Mouse (Mus musculus): ENCODE results near the gene Gfra1.

Gfra1 gene

DNA sequence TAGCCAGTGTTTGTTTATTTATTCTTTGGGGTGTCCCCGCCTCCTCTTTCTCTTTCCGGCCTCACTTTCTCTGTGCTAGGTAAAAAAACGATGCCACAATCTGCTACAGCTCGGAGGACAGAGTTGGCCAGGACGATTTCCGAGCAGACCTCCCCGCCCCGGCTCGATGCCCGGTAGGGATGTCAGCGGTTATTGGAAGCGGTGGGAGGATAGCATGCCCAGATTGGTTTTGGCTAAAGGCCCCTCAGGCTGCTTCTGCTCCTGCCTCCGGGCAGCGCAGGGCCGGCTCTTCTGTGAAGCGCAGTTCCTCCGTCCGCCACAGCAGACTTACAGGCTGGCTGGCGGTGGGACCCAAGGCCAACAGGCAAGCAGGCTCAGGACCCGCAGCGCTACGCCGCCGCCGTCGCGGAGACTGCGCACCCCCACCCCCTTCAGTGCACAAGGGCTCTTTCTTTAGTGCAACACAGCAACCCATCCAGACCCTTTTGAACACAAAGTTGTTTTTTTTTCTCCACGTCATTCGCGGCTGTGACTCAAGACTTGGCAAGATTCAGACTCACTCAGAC is at the start of gene Gfra1:
Gene Gfra1 (minus strand): TSS at position 414 of the 566 bp plus-strand sequence.
- peak in 1 of 2 experiments; percentile 21 for DNase-seq (ENCODE audit: low spot score in 2 of 2)

DNA sequence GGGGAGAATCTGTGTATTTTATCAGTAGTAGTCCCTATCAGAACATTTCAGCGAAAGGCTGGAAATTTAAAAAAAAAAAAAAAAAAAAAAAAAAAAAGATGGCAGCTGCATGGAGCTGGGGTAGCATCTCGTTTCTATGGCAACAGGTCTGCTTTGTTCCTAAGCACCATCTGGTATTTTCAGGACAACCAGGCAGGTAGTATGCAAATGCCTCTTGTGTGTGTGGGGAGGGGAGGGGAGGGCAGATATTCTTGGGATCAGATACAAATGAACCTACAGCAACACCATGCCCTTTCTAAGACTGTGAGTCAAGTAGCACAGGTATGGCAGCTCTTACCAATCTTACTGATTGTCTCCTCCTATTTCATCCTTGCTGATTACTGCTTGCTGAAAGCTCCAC is 44.3 kb upstream of the Gfra1 start:
- no peak for DNase-seq (ENCODE audit: low spot score in 2 of 2)

GRCm38 (mm10) chr19:58499420-58499966 is 43.8 kb upstream of the Gfra1 start:
- DNase-seq (ENCODE audit: low spot score in 2 of 2), result no peak

DNA sequence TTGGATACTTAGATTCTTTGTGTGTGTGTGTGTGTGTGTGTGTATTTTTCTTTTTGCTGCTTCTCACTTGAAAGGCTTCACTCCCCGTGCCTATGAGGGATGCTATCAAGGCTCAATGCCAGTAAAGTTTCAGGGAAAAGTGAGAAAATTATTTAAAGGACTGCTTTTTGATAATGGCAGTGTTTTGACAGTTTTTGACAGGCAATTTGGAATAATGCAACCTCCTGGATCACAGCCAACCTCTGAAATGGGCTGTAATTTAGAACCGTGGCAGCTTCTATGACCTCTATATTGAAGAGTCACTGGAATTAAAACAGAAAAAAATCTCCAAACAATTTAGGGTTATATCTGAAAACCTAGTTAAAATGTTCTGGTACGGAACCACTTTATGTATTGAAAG is 41.4 kb upstream of the Gfra1 start:
- no peak for DNase-seq (ENCODE audit: low spot score in 2 of 2)

GRCm38 (mm10) chr19:58486686-58487085 is 31.0 kb upstream of the Gfra1 start:
- no peak for DNase-seq (ENCODE audit: low spot score in 2 of 2)

DNA sequence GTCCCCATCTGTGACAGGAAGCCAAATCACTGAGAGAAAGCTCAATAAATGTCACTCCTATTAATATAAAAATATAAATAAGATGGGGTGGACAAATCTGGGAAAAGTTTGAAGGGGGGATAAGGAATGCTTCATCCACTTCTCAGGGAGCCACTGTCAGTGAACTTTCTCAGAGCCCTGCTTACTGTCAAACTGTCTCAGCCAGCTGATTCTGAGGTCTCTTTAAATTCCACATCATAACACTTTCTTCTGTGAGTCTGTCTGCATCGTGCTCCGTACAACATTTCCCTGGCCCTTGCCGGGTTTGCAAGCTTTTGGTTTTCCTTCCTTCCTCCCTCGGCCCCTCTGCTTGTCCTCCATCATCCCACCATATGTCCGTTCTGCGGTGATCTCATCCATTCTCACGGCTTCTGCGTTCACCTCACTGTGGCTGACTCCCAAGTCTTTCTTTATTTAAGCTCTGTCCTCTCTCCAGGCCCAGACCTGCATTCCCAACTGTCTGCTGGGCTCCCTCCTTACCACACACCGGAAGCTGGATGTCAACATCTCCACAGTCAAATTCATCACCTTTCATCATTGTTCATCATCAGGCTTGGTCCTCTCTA is 26.8 kb upstream of the Gfra1 start:
- DNase-seq (ENCODE audit: low spot score in 2 of 2), result no peak

DNA sequence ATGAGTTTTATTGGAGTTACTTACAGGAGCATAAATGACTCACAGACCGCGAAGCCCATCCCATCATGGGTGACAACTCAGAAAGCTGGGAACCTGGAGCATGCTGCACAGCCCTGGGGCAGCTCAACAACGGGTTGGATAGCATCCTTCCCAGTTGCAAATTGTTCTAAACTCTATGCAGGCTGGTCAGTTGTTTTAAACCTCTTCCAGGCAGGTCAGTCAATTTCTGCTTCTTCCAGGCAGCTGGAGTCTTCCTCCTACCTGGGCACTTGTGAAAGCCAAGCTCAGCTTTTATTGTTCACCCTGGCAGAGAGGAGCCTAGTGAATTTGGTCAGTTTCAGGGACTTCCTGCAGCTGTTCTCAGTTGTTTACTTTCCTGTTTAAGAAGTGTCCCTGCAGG is 18.5 kb upstream of the Gfra1 start:
- no peak for DNase-seq (ENCODE audit: low spot score in 2 of 2)

DNA sequence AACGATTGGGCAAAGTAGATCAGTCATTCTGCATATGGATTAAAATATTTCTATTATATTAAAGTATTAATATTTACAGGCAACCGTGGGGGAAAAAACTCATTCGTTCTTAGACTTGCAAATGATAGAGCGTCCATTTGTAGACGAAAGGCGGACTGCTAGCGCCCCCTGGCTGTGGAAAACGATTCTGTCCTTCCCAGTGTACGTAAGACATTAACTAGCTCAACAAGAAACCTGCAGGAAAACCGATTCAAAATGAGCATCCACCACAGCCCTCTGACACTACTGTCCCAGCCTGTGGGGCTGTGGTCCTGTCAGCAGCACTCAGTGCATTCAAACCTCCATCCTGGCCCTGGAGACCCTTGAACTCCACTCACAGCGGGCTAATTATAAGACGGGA is 13.7 kb upstream of the Gfra1 start:
- peak; percentile 49 to 73 for DNase-seq (ENCODE audit: low spot score in 2 of 2)

- no peak for DNase-seq (ENCODE audit: low spot score in 2 of 2)
Measured at GRCm38 (mm10) chr19:58468331-58468730, 12.6 kb upstream of the Gfra1 start.

DNA sequence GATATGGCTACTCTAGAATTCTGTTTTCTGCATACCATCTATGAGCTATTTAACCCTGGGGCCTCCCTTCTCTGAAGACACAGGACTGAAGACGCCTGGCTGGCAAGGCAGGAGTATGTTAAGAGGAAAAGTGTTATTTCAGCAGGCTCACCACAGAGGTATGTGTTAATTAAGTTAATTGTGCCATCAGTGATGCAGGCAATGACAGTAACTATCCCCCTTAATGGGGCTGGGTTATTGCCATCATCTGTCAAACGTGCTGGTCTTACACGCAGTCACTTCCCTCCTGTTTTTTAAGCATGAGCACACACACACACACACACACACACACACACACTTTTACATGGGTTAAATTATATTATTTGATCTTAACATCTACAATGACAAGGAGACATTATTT is 8.0 kb upstream of the Gfra1 start:
- DNase-seq (ENCODE audit: low spot score in 2 of 2), result no peak

- no peak for DNase-seq (ENCODE audit: low spot score in 2 of 2)
Measured at GRCm38 (mm10) chr19:58460361-58461022, 4.8 kb upstream of the Gfra1 start.

DNA sequence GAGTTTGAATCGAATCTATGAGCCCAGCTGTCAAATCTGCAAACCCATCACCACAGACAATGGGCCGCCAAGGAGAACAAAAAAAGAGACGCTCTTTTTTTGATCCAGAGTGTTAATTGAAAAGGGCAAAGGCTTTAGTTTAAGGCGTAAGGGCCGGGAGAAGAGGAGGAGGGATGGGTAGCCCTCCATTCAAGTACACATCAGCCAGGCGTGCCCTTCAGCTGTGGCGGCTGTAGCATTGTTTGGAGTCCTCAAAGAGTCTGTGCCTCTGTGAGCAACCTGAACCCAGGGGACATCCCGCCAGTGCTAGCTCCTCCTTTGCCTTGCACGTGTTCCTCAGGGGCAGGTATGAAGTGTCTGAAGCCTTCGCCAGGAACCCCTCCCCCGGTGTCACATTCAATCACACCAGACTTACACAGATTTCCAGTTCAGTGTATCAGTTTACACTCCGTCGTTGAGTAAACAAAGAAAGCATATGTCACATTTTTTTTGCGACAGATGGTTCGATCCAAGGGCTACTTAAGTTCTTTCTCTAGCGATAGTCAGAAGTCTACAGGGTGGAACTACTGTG is 867 bp upstream of the Gfra1 start:
- DNase-seq (ENCODE audit: low spot score in 2 of 2), result no peak

- DNase-seq (ENCODE audit: low spot score in 2 of 2), result peak in 1 of 2 experiments; percentile 21
Measured at GRCm38 (mm10) chr19:58455061-58455495, 631 bp downstream of the Gfra1 start.

DNA sequence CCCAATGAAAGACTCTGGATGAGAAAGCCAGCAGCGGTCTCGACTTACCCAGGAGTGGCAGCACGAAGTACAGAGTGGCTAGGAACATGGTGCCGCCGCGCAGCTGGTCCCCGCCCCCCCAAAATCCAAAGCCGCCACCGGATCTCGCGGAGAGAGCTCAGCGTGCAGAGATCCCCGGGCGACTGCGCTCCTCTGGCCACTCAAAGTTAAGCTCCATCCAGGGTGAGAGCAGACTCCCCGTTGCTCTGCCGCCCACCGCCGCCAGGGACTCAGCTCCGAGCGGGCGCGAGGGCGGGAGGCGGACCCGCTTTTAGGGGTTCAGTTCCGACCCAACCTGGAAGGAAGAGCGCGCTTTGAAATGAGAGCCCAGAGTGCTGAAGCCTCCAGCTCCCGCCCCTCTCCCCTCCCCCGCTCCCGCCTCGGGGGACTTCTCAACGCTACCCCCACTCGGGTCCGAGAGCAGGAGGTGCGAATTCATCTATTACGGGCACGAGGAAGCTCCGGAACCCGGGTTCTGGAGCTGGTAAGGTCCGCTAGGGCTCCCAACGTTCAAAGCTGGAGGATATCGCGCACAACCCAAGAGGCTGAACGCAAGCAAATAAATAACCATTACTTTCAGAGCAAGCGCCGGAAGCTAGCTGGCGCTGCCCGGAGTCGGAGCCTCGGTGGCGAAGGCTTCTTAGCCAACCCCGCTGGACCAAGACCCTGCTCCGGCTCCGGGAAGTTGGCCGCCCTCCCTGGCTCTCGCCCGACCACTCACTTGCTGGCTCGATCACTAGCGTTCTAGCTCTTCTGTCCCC is 1.2 kb downstream of the Gfra1 start:
- DNase-seq (ENCODE audit: low spot score in 2 of 2), result peak in 1 of 2 experiments; percentile 32

GRCm38 (mm10) chr19:58453581-58453980 is 2.1 kb downstream of the Gfra1 start:
- DNase-seq (ENCODE audit: low spot score in 2 of 2), result no peak

GRCm38 (mm10) chr19:58452941-58453551 is 2.7 kb downstream of the Gfra1 start:
- no peak for DNase-seq (ENCODE audit: low spot score in 2 of 2)

DNA sequence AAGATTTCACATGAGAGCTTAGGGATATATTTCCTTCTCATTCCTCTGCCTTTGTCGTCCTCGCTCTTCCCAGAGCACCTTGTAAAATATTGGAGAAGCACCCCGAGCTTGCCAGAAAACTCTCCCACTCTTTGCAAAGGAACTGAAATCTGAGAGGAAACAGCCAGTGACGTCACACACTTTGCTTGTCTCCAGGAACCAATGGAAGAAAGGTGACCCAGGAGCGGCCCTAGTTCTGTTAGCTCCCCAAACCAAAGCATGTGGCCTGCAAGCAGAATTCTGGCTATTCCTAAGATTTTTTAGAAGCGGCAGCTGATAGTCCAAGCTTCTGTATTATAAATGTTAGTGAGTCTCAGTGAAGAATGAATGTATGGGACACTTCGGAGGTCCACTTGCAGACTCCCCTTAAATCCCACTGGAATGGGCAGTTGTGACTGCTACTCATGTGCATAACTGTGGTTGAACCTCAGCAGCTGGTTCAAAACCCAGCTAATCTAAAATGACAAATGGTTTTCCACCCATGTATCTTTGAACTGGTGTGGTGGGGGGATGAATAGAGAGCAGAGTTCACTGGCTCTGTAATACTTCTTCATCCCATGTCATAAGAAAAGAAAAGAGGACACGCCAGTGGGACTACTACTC is 3.4 kb downstream of the Gfra1 start:
- no peak for DNase-seq (ENCODE audit: low spot score in 2 of 2)

DNA sequence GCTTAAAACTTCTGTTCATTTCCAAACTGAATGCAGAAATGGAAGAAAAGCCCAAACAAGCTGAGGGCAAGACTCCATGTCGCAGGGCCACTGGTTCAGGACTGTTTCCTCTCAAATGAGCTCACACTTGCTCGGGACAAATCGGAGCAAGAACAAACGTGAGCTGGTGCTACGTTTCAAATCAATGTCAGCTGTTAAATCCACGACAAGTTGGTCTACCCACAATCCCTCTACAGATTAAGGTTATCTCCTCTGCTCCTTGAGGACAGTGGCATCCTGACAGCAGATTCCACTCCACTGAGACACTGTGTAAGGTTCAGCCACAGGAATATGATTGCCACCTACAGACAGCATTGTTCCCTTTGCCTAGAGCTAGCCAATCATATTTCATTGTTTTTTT is 4.4 kb downstream of the Gfra1 start:
- no peak for DNase-seq (ENCODE audit: low spot score in 2 of 2)

DNA sequence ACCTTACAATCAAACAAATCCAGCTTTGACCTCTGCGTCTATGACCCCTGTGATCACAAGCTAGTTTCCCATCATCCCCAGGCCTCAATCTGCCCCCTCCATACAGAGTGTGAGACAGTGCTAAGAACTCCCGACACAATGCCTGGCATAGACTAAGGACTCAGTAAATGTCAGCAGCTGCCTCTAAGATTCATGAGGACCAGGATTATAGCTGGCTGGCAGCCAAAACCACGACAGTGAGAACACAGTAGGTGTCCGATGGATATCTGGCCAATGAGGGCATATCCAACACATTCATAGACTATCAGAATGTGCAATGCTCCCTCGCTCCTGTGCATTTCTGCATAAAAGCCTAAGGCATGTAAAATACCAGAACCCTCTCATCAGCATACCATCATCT is 5.0 kb downstream of the Gfra1 start:
- no peak for DNase-seq (ENCODE audit: low spot score in 2 of 2)

DNA sequence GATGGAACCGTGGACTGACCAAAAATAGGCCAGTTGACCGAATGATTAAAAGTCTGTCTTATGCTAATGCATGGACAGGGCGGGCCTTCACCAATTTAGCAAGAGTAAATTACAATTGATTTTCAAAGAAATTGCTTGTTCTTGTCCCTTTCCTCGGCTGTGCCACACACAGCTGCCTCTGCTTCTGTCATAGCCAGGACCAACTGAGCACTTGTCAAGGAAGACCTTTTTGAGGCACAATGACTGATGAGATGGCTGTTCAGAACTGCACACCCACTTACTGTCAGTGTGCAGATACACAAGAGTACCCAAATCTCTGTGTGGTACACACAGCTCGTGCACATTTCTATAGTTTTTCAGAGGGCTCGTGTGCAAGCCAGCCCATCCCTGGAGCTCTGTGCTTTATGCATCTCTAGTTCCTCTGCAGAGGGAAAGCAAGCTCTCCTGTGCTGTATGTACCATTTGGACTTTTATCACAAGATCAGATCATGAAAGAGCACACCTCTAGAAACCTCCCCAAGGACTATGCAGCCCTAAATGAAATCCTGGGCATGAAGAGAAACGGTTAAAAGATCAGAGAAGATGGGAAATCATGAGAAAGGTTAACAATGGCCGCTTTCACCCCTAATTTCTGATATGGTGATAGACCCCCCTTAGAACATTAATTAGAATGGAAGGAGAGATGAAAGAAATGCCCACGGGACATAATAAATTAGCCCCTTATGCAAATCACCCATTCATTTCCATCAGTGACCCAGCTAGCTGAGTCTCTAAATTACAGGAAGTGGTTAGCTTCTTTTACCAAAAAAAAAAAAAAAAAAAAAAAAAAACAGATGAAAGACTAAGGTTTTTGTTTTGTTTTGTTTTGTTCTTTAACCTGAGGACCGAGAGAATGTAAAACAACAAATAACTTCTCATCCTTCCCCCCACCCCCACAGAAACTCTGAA is 12.7 kb downstream of the Gfra1 start:
- no peak for DNase-seq (ENCODE audit: low spot score in 2 of 2)

All from spleen, postnatal 14 days (tissue).